Mouse (Mus musculus): ENCODE results near the gene Fgfr2.

Fgfr2 gene

DNA sequence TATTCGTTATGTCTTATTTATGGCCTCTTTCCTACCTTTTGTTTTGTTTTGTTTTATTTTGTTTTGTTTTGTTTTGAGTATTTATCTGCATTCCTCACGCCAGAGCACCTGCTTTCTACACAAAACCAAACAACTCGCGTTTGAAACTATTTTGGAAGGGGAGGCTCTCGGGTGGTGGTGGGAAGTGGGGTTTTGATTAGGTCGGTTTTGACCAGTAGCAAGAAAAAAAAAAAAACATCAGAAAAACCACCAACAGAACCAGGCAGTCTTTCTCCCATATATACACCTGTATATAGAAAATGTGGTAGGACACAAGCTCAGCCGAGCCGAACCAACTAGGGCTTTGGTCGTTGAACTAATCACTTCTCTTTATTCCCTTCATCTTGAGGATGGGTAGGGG, 1567.0 kb downstream of the Fgfr2 start:
- no peak for DNase-seq (ENCODE audit: inconsistent age in 2 of 2, low spot score in 1 of 2)

DNA sequence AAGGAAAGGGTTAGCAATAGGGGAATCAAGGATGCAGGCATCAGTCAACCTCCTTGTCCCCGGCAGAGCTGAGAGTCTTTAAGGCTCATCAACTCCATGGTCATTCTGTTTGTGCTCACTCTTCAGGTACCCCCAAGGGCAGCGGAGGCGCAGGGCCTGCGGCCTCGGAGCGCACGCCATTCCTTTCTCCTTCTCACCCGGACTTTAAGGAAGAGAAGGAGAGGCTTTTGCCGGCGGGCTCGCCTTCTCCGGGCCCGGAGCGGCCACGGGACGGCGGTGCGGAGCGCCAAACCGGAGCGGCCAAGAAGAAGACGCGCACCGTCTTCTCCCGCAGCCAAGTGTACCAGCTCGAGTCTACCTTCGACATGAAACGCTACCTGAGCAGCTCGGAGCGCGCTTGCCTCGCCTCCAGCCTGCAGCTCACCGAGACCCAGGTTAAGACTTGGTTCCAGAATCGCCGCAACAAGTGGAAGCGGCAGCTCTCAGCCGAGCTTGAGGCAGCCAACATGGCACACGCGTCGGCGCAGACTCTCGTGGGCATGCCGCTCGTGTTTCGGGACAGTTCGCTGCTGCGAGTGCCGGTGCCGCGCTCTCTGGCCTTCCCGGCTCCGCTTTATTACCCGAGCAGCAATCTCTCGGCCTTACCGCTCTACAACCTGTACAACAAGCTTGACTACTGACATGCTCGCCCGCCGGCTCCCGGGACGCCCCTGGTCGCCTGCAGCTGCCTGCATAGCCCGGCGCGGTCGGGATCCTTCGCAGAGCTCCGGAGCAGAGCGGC, 1567.7 kb downstream of the Fgfr2 start:
- peak; percentile 20 to 70 for DNase-seq (ENCODE audit: inconsistent age in 2 of 2, low spot score in 1 of 2)

DNA sequence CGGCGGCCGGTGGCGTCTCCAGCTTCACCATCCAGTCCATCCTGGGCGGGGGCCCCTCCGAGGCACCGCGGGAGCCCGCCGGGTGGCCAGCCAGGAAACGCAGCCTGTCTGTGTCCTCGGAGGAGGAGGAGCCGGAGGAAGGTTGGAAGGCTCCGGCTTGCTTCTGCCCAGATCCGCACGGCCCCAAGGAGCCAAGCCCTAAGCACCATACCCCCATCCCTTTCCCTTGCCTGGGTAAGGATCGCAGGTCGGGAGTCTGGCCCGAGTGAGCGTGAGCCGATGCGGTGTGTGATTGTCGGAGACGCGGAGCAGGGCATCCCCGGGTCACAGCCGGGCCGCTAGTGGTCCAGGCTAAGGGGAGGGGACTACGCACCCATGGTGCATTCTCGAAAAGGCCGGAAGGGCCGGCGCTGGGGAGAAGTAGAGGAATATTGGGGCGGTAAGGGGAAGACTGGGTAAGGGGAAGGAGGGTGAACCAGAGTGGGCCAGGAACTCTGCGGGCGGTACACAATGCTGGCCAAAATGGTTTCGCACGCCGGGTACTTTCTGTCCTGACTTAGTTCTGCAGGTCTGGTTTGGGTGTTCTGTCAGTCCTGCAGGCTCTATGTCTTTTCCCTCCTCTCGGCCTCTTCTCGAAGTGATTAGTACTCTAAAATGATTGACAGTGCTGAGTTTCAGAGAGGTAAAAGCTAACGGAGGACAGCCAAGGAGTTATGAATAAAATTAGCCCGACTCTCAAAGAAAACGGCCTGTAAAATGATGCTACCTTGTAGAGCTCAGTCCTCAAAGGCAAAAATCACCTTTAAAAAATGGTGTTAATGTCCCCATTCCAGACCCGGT, 1568.6 kb downstream of the Fgfr2 start:
- peak in 1 of 2 experiments; percentile 47 for DNase-seq (ENCODE audit: inconsistent age in 2 of 2, low spot score in 1 of 2)

DNA sequence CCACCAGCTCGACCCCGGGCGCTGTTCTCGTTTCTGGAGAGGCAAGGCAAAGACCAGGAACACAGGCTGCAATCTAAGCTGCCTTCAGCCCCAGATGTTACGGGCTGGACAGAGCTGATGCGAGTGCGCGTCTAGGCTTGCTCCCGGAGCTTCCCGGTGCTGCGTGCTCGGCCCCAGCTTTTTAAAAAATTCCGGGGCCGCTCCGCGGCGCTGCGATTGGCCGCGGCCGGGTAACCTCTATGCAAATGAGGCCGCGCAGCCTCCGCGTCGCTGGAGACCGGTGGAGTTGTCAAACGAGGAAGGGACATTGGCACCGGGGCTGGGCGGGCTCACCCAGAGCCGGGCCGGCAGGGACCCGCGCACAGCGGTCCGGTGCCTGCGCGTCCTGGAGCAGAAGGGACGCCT, 1569.4 kb downstream of the Fgfr2 start:
- DNase-seq (ENCODE audit: inconsistent age in 2 of 2, low spot score in 1 of 2), result peak; percentile 33 to 76

DNA sequence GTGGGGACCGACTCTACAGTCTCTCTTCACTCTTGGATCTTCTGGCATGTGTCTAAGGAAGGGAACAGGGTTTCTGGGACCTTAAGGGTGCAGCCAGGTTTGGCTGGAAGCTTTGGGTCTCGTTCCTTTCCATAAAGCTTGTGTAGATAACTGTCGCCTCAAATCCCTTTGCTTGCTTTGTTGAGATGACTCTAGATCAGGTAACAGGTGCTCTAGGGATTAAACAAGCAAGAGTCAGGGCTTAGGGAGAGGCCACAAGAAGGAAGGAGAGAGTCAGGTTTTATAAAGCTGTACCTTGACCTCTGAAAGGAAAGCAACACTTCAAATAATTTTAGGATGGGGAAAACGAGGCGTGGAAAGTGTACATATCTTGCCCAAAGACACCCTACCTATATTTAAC, 1570.4 kb downstream of the Fgfr2 start:
- no peak for DNase-seq (ENCODE audit: inconsistent age in 2 of 2, low spot score in 1 of 2)

DNA sequence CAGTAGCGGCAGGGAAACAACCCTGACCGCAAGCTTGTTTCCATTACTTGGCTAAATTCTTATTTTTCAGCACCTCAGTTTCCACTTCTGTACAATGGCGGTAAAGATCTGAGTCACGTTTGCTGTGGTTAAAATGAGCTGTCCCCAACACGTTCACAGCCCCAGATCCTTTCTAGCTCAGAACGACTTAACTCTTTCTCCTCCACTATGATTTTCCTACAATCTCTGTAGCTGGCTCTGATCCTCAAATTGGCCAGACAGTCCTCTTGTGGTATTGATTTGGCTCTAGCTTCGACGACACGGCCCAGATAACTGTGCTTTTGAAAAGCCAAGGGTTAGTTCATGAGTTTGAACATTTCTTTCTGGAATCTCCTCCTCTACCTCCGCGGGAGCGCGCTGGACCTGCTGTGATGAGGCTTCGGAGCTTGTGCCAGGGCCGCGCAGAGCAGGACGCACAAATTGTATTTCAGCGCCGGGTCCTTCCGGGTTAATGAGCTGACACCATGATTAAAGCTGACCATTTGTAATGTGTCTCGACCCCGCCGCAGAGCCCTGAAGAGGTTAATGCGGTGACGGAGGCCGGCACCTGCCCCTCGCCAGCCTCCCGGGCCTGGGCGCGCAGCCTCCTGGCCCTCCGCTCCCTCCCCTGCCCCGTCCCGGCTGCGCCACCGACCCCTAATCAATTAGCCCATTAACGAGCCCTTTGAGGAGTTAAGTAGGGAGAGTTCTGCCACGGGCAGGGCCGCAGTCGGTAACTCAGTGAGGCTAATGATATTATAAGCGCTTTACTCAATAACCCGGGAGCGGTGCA, 1571.0 kb downstream of the Fgfr2 start:
- no peak for DNase-seq (ENCODE audit: inconsistent age in 2 of 2, low spot score in 1 of 2)

DNA sequence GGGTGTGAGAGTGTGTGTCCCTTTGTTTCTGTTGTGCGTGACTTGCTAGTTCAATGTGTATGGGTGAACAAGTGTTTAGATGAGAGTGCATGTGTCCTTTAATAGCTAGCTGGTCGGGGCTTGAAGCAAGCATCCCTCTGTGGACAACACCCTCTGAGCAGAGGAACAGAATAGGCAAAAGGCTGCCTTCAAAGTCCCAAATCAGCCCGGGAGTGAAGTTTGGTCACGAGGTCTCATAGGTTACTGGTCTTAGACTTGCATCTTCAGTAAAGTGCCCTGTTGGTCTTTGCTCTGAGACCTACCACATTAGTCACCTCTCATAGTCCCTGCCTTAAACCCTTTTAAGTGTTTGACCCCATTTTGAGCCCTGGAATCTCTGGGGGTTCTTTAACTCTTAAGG, 1571.7 kb downstream of the Fgfr2 start:
- no peak for DNase-seq (ENCODE audit: inconsistent age in 2 of 2, low spot score in 1 of 2)

DNA sequence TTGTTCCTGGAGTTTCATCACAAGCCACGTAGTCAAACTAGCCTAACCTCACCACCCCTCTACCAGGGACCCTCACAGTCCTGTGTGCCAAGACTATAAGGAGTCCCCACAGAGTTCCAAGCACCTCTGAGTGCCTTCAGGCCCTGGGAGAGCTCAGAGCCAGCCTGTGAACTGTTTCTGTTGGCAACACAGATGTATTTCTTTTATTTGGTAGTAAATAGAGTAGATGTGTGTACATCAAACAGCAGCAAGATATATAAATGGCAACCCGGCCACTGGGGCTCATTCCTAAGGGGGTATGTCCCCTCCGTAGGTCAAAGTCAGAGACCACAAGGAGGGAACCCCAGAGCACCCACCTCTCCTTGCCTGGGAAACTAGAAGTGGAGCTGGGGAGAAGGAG, 1574.7 kb downstream of the Fgfr2 start, which contains the start of gene Hmx2:
Gene Hmx2 (plus strand): TSS at position 301 of the 400 bp plus-strand sequence.
- no peak for DNase-seq (ENCODE audit: inconsistent age in 2 of 2, low spot score in 1 of 2)

DNA sequence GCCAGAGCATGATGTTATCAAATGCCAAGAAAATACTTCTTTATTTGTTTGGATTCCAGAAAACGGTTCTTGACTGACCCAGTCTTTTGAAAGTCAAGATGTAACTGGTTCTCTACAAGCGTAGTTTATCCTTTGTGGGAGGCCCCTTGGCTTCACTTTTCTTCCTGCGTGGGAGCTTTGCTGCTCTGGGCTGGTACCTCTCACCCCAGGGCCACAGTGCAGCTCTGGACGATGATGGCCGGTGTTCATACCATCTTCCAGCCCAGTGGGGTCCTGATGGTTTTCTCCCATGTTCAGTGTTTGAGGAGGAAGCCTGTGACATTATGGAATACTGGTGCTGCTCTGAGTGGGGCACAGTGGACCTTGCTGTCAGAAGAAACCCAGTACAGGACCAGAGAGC, 1575.7 kb downstream of the Fgfr2 start:
- DNase-seq (ENCODE audit: inconsistent age in 2 of 2, low spot score in 1 of 2), result no peak

DNA sequence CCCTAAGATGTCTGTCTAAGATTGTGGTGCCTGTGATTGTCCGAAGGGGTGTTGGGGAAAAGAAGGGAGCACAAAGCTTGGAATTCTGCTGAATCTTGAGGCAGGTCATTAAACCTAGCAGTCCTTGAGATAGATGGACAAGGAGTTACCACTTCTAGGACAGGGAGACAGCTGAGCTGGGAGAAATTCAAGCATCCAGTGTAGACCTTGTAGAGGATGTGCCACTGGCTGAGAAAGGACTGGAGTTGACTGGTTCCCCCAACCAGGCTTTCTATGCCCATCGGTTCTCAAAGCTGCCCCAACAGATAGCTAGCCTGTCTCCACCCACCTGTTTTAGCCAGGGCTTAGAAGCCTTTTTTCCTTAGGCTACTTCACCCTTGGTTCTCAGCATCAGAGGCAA, 1576.7 kb downstream of the Fgfr2 start:
- DNase-seq (ENCODE audit: inconsistent age in 2 of 2, low spot score in 1 of 2), result no peak

DNA sequence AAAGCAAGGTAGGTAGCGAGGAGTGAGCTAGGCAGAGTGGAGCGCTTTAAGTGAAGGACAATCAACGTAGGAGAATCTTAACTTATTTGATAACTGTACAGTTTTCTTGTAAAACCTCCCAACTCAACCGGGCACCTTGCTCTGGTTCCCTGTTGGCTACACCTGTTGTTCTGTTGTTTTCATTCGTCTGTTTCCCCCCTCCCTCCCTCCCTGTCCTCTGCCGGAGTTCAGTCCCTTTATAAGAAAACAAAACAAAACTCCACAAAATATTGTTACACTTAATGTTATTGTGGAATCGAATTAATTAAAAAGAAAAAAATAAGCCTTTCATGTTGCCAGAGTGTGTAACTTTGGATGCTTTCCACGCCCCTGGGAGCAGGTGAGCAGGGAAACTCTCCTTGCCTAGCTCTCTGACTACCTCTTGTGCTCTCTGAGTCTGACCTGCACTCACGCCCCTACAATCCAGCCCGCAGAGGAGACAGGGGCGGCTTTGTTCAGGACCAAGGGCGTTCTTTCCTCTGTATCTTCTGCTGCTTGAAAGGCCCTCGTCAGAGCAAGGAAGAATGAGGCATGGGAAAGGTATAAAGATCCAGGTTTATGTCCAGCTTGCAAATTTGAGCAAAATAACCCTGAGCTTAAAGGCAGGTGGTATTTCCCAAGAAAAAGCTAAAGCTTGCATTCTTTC, 1577.3 kb downstream of the Fgfr2 start:
- no peak for DNase-seq (ENCODE audit: inconsistent age in 2 of 2, low spot score in 1 of 2)

DNA sequence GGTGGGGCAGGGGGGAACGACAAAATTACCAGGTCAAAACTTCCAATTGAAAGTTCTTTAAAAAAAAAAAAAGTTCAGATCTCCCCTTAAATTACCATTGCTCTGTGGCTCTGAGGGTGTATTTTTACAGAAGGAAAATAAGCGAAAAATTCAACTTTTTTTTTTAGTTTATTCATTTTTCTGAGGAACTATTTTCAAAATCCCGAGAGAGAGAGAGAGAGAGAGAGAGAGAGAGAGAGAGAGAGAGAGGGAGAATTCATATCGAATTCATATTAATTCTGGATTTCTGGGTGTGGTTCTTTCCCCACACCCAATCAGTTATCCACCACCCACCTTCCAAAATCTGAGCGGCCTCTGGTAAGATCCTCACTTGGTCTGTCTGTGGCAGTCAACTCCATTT, 1578.3 kb downstream of the Fgfr2 start:
- DNase-seq (ENCODE audit: inconsistent age in 2 of 2, low spot score in 1 of 2), result no peak

DNA sequence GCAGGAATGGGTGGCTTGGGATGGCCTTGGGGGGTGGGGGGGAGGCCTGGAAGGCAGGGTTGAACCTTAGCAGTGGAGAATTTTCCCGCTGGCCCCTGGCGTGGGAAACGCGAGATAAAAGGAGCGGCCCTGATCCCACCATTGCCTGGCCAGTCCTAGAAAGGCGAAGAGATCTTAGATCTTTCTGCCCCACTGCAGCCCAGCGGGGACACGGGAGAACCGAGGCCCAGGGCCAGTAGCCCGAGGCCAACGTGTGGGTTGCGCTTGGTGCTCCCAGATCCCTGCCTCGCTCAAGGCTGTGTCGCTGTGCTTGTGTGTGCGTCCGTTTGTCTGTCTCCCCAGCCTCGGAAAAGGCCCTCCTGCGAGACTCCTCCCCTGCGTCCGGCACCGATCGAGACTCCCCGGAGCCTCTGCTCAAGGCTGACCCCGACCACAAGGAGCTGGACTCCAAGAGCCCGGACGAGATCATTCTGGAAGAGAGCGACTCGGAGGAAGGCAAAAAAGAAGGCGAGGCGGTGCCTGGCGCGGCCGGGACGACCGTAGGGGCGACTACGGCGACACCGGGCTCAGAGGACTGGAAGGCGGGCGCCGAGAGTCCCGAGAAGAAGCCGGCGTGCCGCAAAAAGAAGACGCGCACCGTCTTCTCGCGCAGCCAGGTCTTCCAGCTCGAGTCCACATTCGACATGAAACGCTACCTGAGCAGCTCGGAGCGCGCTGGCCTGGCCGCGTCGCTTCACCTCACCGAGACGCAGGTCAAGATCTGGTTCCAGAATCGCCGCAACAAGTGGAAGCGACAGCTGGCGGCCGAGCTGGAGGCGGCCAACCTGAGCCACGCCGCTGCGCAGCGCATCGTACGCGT, 1579.3 kb downstream of the Fgfr2 start:
- peak; percentile 8 to 67 for DNase-seq (ENCODE audit: inconsistent age in 2 of 2, low spot score in 1 of 2)

DNA sequence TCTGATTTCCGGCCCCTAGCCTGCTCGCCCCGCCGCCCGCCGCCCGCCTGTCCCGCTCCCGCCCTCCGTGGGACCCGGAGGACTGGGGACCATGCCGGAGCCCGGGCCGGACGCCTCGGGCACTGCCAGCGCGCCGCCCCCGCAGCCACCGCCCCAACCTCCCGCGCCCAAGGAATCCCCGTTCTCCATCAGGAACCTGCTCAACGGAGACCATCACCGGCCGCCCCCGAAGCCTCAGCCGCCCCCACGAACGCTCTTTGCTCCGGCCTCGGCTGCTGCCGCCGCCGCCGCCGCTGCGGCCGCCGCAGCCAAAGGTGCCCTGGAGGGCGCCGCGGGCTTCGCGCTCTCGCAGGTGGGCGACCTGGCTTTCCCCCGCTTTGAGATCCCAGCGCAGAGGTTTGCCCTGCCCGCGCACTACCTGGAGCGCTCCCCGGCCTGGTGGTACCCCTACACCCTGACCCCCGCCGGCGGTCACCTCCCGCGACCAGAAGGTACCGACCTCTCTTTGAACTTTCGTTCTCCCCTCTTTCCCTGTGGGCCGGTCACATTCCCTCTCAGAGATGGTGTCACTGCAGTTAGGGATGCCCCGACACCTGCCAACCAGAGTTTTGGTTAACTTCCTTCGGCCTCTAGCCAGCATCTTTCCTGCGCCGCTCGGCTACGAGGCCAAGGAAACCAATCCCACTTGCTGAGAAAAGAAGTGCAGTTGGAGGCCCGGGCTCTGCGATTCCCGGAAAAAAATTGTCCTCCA, 1580.1 kb downstream of the Fgfr2 start:
- peak in 1 of 2 experiments; percentile 38 for DNase-seq (ENCODE audit: inconsistent age in 2 of 2, low spot score in 1 of 2)

DNA sequence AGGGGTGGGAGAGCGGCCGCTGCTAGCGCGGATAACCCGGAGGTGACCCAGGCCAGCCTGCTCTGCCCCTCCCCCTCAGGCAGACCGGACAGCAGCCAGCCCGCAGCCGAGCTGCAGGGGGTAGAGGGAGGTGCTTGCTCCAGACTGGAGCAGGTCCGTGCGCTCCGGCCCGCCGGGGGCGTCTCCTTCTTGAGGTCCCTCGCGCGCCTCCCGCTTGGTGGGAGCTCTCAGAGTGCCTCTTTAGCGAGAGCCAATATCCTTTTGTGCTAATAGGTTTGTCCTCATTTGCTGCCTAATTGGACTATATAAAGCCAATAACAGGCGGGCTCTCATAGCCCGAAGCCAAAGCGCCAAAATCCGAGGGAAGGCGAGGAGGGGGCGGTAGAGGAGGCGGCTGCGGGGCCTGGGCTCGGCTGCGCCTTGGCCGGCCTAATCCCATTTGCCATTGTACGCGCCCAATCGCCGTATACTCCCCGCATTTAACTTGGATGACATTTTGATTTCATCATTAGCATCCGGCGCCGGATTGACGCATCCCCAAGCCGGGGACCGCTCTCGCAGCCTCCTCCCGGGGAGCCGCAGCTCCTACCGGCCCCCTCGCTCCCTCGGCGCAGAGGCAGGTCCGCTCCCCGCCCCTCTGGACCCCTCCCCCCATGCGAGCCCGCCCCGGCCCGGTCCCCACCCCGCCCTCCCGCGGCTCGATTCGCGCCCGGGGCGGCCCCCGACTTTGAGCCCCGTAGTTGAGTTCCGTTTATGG, 1580.9 kb downstream of the Fgfr2 start, which contains the start of gene Hmx3:
Gene Hmx3 (plus strand): TSS at position 753 of the 757 bp plus-strand sequence.
- DNase-seq (ENCODE audit: inconsistent age in 2 of 2, low spot score in 1 of 2), result peak in 1 of 2 experiments; percentile 42

DNA sequence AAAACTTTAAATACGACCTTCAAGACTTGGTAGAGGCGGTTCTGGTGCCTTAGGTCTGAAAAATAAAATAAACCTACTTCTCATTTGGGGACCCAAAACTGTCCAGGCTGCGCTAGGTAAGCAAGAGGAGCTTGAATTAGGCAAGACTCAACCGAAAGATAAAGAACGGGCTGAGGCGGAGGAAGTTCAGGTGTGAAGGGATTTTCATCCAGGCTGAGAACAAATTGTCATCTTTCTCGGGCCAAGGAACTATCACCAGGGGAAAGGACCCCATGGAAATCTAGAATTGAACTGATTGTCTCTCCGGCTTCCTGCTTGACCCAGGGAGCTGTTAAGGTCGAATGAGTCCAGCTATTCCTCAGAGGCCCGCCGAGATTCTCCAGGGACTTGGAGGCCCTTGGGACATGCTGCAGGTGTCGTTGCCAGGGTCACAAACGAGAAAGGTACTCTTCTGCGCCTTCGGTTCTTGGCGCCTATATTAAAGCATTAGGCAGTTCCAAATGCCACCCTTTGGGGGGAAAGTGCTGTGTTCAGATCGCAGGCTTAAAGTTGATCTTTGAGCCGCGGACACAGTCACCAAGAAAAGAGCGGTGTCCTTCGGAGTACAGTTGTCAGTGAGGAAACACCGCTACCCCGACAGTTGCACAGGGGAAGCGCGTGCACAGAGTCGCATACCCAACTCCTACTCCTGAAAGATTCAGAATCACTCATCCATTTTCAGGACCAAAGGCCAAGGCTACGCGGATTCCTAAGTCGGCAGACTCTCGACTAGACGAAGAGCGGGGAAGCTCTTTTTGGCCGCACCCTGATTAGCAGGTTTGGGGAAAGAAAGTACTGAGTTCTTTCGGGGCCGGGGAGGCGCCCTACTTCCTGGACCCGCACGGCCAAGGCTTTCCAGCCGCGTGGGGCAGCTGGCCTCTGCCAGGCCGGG, 1581.7 kb downstream of the Fgfr2 start:
- peak in 1 of 2 experiments; percentile 39 for DNase-seq (ENCODE audit: inconsistent age in 2 of 2, low spot score in 1 of 2)

DNA sequence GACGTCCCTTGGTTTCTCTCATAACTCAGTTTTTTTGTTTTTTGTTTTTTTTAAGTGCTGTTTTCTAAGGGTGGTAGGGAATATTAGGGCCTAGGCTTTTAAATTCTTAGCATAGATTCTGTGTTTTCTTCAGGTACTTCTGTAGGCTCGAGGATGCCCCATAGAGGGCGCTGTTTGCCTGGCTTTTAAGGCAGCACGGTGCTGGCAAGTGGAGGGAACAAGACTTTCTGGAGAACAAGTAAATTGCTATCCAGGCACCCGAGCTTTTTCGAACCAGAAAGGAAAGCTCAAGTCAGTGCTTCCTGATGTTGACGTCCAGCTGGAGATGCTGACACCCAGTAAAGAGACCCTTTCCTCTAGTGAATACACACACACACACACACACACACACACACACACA, 1583.2 kb downstream of the Fgfr2 start:
- DNase-seq (ENCODE audit: inconsistent age in 2 of 2, low spot score in 1 of 2), result peak; percentile 82 to 95
